Mouse (Mus musculus): ENCODE results near the gene Slc35d3. TPM values are rescaled to one million over a fixed set of nuclear protein-coding genes. Genes with fewer than 3 reads are reported as not detected.

Gene Slc35d3
- total RNA-seq (2023): 0.35 TPM

GRCm38 (mm10) chr10:19850998-19851691 lies at the start of gene Slc35d3:
Gene Slc35d3 (minus strand): TSS chr10:19851459.

Other genes starting within 250 kb of the Slc35d3 start
- 0.74 TPM for gene Il22ra2, start 229.5 kb downstream of the Slc35d3 start, total RNA-seq (2023)
- gene Il20ra, start 138.9 kb downstream of the Slc35d3 start, total RNA-seq (2023): 0.35 TPM
- 13.3 TPM for gene Pex7, start 56.2 kb upstream of the Slc35d3 start, total RNA-seq (2023)
- 69.1 TPM for gene Map3k5, start 83.0 kb upstream of the Slc35d3 start, total RNA-seq (2023)

Measured in CD4-positive naive resting alpha-beta T cell, adult 57 days (primary cell).